Mouse (Mus musculus): Measurements from ENCODE around the gene Sec23a. TPM values are rescaled to one million over a fixed set of nuclear protein-coding genes. Genes with fewer than 3 reads are reported as not detected.
"Not testable (repeated sequence)": the region's sequence is repeated elsewhere in the genome, so short reads cannot be mapped to it uniquely, and the experiment has no call there.

Sec23a gene
- polyA plus RNA-seq, 1 experiment from 2014 or later, result 29.0 TPM

DNA sequence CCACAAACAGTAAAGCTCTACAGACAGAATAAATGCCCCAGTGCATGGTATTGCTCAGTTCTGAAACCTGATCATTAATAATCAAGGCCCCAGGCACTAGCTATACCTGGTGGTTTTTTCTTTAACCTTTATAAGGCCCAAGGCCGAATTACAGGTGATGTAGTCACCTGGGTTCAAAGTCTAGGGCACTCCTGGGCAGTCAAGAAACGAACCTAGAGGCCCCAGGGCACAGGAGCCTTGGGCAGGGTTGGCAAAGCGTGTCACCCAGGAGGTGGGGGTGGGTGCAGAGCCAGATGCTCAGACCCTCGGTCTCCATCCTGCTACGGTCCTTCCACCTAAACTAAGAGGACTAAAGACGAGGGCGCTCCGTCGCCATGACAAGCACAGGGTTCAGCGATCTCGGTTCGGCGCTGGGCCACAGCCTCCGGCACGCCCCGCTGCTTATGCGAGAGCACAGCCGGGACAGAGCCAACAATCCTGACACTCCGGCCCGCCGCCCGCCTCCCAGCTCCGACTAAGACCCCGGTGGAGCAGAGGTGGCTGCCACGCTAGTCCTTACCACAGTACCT, 458 bp downstream of the Sec23a start:
- no peak for DNase-seq (ENCODE audit: low spot score)
- no peaks in the 10 kb centered on the region for H3K9me3 ChIP-seq (ENCODE audit: low read length)
- H3K27ac ChIP-seq (ENCODE audit: low read length), result peak overlapping the region; percentile 96
- no peaks in the 10 kb centered on the region for H3K27me3 ChIP-seq (replicated peaks; ENCODE audit: insufficient read depth, low read length)
- ATAC-seq, result peak; percentile 63
- peaks cover 4% of the 10 kb centered on the region; the same call in 1 of the 2 replicates for H3K4me1 ChIP-seq (ENCODE audit: insufficient read depth, low read depth, low read length)
- no peak for TF ChIP-seq EP300 (IDR thresholded peaks at IDR 0.05)
- no peak for TF ChIP-seq CTCF (IDR thresholded peaks at IDR 0.05)
- WGBS, result 2% methylated on average over 25 of the region's 25 CpGs
- H3K4me2 ChIP-seq (replicated peaks; ENCODE audit: low read depth, low read length), result peak overlapping the region; percentile 83
- H3K4me3 ChIP-seq (ENCODE audit: low read depth, low read length), result peak overlapping the region; percentile 79
- peak overlapping the region; percentile 79 for H3K9ac ChIP-seq (replicated peaks; ENCODE audit: low read depth)
- peaks cover 5% of the 10 kb centered on the region; the same call in 1 of the 2 replicates for H3K36me3 ChIP-seq (ENCODE audit: insufficient read depth, low read length)

DNA sequence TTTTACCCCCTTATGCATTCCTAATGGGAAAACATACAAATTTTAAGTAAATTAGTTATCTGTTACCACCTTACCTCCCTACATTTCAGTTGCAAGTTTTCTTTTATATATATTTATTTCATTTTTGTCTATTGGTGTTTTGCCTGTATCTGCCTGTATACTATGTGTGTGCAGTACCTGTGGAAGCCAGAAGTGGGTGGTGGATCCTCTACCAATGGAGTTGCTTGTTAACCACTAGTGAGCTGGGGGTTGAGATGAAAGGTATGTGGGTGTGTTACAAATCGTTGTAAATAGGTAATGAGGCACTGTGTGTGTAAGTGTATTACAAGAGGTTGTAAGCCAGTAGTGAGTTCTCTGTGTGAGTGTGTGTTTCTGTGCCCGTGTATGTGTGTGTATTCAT, 1.3 kb downstream of the Sec23a start:
- no peak for TF ChIP-seq EP300 (IDR thresholded peaks at IDR 0.05)
- TF ChIP-seq CTCF (IDR thresholded peaks at IDR 0.05), result peak; percentile 49
- Histone ChIP-seq H3K9me3 (ENCODE audit: low read length) (no peaks in the 10 kb centered on the region), H3K4me3 (ENCODE audit: low read depth, low read length) (peak overlapping the region; percentile 79; the same call in 1 of the 2 replicates), H3K27ac (ENCODE audit: low read length) (no peak overlapping the region), H3K36me3 (ENCODE audit: insufficient read depth, low read length) (peaks cover 11% of the 10 kb centered on the region; the same call in 1 of the 2 replicates), H3K9ac (replicated peaks; ENCODE audit: low read depth) (no peak overlapping the region), H3K27me3 (replicated peaks; ENCODE audit: insufficient read depth, low read length) (no peaks in the 10 kb centered on the region), H3K4me2 (replicated peaks; ENCODE audit: low read depth, low read length) (peak overlapping the region; percentile 83), H3K4me1 (ENCODE audit: insufficient read depth, low read depth, low read length) (peaks cover 4% of the 10 kb centered on the region; the same call in 1 of the 2 replicates)
- DNase-seq (ENCODE audit: low spot score) (peak; percentile 56), ATAC-seq (no peak)
- 47% methylated on average over 2 of the region's 2 CpGs for WGBS

DNA sequence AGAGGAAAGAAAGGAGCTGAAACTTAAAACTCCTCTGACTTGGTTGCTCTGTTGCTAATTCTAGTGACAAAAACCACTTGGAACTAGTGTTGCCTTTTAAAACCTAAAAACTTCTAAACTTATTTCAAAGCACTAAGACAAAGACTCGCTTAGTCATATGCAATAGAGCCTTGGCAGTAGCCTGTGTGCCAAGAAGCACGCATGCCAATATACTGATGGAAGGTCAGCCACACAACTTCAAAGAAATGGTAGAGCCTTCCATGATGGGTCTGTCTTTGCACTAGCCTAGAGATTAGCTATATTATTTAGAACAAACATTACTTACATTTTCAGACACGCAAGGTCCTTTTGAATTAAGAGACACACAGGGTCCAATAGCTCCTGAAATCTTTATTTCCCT, 26.1 kb downstream of the Sec23a start:
- H3K9me3 ChIP-seq (ENCODE audit: low read length), result no peaks in the 10 kb centered on the region
- DNase-seq (ENCODE audit: low spot score) (no peak), ATAC-seq (no peak)
- no peaks in the 10 kb centered on the region for H3K27me3 ChIP-seq (replicated peaks; ENCODE audit: insufficient read depth, low read length)
- peaks cover 21% of the 10 kb centered on the region for H3K36me3 ChIP-seq (ENCODE audit: insufficient read depth, low read length)
- H3K4me1 ChIP-seq (ENCODE audit: insufficient read depth, low read depth, low read length), result no peaks in the 10 kb centered on the region
- no peak overlapping the region for H3K27ac ChIP-seq (ENCODE audit: low read length)
- H3K4me2 ChIP-seq (replicated peaks; ENCODE audit: low read depth, low read length), result no peak overlapping the region
- TF ChIP-seq EP300 (IDR thresholded peaks at IDR 0.05), result no peak
- no peak for TF ChIP-seq CTCF (IDR thresholded peaks at IDR 0.05)
- H3K4me3 ChIP-seq (ENCODE audit: low read depth, low read length), result no peak overlapping the region
- WGBS, result 90% methylated on average over 3 of the region's 3 CpGs
- H3K9ac ChIP-seq (replicated peaks; ENCODE audit: low read depth), result no peak overlapping the region

DNA sequence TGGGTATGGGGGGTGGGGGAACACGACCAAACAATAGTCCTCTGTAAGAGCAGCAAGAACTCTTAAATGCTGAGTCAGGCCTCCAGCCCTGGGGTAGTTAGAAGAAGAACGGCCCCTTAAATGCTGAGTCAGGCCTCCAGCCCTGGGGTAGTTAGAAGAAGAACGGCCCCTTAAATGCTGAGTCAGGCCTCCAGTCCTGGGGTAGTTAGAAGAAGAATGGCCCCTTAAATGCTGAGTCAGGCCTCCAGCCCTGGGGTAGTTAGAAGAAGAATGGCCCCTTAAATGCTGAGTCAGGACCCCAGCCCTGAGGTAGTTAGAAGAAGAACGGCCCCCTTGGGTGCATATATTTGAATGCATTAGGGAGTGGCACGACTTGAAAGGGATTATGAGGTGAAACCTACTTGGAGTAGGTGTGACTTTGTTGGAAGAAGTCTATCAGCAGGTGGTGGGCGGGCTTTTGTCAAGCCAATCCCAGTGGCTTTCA, 30.6 kb downstream of the Sec23a start:
- not testable (repeated sequence) for DNase-seq (ENCODE audit: low spot score); ATAC-seq; H3K9ac ChIP-seq (replicated peaks; ENCODE audit: low read depth); H3K4me3 ChIP-seq (ENCODE audit: low read depth, low read length); H3K27me3 ChIP-seq (replicated peaks; ENCODE audit: insufficient read depth, low read length); H3K4me1 ChIP-seq (ENCODE audit: insufficient read depth, low read depth, low read length); H3K4me2 ChIP-seq (replicated peaks; ENCODE audit: low read depth, low read length); H3K9me3 ChIP-seq (ENCODE audit: low read length); H3K27ac ChIP-seq (ENCODE audit: low read length)
- 79% methylated on average over 6 of the region's 6 CpGs for WGBS
- peaks cover 17% of the 10 kb centered on the region; the same call in 1 of the 2 replicates for H3K36me3 ChIP-seq (ENCODE audit: insufficient read depth, low read length)

DNA sequence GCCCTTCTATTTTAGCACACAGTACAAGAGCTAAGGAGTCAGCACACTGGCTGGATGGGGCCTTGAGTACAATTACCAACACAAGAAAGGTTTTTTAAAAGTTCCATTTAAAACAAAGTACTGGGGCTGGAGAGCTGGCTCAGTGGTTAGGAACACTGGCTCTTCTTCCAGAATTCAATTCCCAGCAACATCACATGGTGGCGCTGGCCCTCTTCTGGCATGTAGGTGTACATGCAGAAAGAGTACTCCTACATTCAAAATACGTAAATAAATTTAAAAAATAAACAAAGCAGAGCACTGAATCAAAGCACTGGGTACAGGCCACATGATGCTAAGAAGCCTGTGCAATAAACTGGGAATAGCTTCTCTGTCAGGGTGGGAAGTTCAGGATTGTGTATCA, 34.9 kb downstream of the Sec23a start:
- DNase-seq (ENCODE audit: low spot score), result no peak
- Histone ChIP-seq H3K36me3 (ENCODE audit: insufficient read depth, low read length) (peaks cover 17% of the 10 kb centered on the region; the same call in 1 of the 2 replicates), H3K4me2 (replicated peaks; ENCODE audit: low read depth, low read length) (no peak overlapping the region), H3K4me3 (ENCODE audit: low read depth, low read length) (no peak overlapping the region), H3K4me1 (ENCODE audit: insufficient read depth, low read depth, low read length) (no peaks in the 10 kb centered on the region), H3K9me3 (ENCODE audit: low read length) (no peaks in the 10 kb centered on the region), H3K27ac (ENCODE audit: low read length) (no peak overlapping the region), H3K9ac (replicated peaks; ENCODE audit: low read depth) (no peak overlapping the region), H3K27me3 (replicated peaks; ENCODE audit: insufficient read depth, low read length) (no peaks in the 10 kb centered on the region)
- TF ChIP-seq CTCF (IDR thresholded peaks at IDR 0.05), result peak; percentile 36
- TF ChIP-seq EP300 (IDR thresholded peaks at IDR 0.05), result no peak
- no peak for ATAC-seq
- WGBS, result 73% methylated on average over 2 of the region's 2 CpGs

DNA sequence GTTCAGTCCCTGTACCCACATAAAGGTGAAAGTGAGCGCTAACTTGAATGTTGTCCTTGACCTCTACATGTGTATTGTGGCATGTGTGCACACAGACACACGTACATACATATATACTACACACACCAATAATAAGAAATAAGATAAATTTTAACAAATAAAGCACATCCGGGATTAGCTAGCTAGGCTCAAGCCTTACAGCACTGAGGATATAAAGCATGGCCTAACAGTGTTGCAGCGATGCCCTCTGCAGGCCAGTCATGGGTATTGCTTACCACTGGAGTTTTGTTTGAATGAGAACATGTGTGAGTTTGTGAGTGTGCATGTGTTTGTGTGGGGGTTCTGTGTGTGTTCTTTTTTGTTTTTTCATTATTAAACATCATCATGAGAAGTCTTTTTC, 47.2 kb downstream of the Sec23a start:
- ATAC-seq (no peak), DNase-seq (ENCODE audit: low spot score) (no peak)
- TF ChIP-seq CTCF (IDR thresholded peaks at IDR 0.05) (peak; percentile 73), EP300 (IDR thresholded peaks at IDR 0.05) (no peak)
- WGBS, result 76% methylated on average over 4 of the region's 4 CpGs
- H3K4me3 ChIP-seq (ENCODE audit: low read depth, low read length), result no peak overlapping the region
- H3K9me3 ChIP-seq (ENCODE audit: low read length), result no peaks in the 10 kb centered on the region
- H3K36me3 ChIP-seq (ENCODE audit: insufficient read depth, low read length), result peaks cover 26% of the 10 kb centered on the region
- no peak overlapping the region for H3K27ac ChIP-seq (ENCODE audit: low read length)
- H3K4me2 ChIP-seq (replicated peaks; ENCODE audit: low read depth, low read length), result no peak overlapping the region
- no peaks in the 10 kb centered on the region for H3K4me1 ChIP-seq (ENCODE audit: insufficient read depth, low read depth, low read length)
- no peak overlapping the region for H3K9ac ChIP-seq (replicated peaks; ENCODE audit: low read depth)
- H3K27me3 ChIP-seq (replicated peaks; ENCODE audit: insufficient read depth, low read length), result no peaks in the 10 kb centered on the region
